ENCODE assay signal across 9 mouse cellular contexts in the genomic region with DNA sequence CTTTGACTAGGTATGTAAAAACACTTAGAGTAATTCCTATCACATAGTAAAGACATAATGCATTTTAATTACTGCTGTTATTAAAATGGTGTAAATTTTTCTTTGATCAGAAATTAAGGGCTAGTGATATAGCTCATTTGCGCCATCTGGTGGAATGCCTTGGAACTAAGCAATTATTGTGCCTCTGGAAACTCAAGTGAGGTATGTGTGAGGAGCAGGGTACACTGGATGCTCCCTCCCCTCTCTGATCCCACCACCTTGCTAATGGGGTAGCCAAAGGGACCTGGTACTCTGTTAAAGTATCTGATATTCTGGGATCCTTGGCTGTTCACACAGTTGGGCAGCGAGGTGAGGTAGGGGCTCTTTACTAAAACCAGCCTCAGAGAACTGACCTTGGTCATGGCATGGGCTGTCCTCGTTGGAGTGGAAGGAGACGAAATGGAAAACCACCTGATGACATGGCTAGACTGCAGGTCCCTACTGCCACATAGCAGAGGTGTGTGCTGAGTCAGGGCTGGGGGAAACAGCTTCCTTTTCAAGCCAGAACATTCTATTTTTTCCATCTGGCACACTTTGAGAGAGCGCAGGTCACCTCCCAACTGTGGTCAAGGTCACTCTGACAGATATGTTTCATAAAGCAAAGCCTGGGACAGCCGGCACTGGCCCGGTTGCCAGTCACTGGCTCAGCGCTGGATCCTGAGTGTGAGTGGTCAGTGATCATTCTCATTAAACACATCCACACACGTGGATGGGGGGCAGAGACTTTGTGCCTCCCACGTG. TPM values are rescaled to one million over a fixed set of nuclear protein-coding genes. Genes with fewer than 3 reads are reported as not detected.
DNase-seq lines count a peak whose midpoint lies in the region; ATAC-seq lines count a peak whose summit lies in the region.
"Had no signal": no experiment of that assay in that cellular context is flagged by ENCODE, and none has a peak within 500 bp of the region (broad histone marks: within the 10 kb centered on the region; RNA-seq: fewer than 3 reads in every experiment).

No protein-coding gene starts in this region.

- H3K4me3 ChIP-seq in neural tube, embryonic 15.5 days (replicated peaks): no peak overlapping the region
- H3K4me3 ChIP-seq: midbrain, embryonic 12.5 days had no signal

- H3K4me1 ChIP-seq in neural tube, embryonic 15.5 days: no peaks in the 10 kb centered on the region
- H3K4me1 ChIP-seq: midbrain, embryonic 12.5 days had no signal

- ATAC-seq in neural tube, embryonic 15.5 days (ENCODE audit: low FRiP score): no peak

- peak; percentile 39 for DNase-seq in neural tube, embryonic 10.5 days (ENCODE audit: extremely low spot score, low spot score)
- peak; percentile 29 for DNase-seq in adrenal gland, adult 2 months
- peak; percentile 61 for DNase-seq in embryo, embryonic 10 days (ENCODE audit: low spot score)
- peak; percentile 36 for DNase-seq in induced T-regulatory cell, adult 2 months (ENCODE audit: low read depth)
- peak; percentile 24 for DNase-seq in lung, postnatal 10 days
- DNase-seq in right cerebral cortex, postnatal 4 days: peak; percentile 82

- 74% methylated on average over 10 of the region's 10 CpGs for WGBS in neural tube, embryonic 15.5 days

- H3K27me3 ChIP-seq in neural tube, embryonic 15.5 days (replicated peaks): 0 out of 2 replicates have a peak, but pooled peaks cover 8% of the 10 kb centered on the region
- H3K27me3 ChIP-seq: midbrain, embryonic 12.5 days had no signal

- H3K4me2 ChIP-seq in neural tube, embryonic 15.5 days: no peak overlapping the region
- H3K4me2 ChIP-seq: midbrain, embryonic 12.5 days had no signal

- no peaks in the 10 kb centered on the region for H3K36me3 ChIP-seq in neural tube, embryonic 15.5 days
- H3K36me3 ChIP-seq: midbrain, embryonic 12.5 days had no signal

- H3K9me3 ChIP-seq in neural tube, embryonic 15.5 days (replicated peaks): no peaks in the 10 kb centered on the region
- H3K9me3 ChIP-seq: midbrain, embryonic 12.5 days had no signal

- H3K9ac ChIP-seq in neural tube, embryonic 15.5 days (replicated peaks): no peak overlapping the region
- H3K9ac ChIP-seq: midbrain, embryonic 12.5 days had no signal

- no peak overlapping the region for H3K27ac ChIP-seq in neural tube, embryonic 15.5 days (replicated peaks)
- H3K27ac ChIP-seq: midbrain, embryonic 12.5 days had no signal

RNA-seq across cellular contexts. Expression of a gene that starts 3.6 kb away (rescaled TPM):
- 0.08 TPM in 1 of 2 replicates, not detected in the other for polyA plus RNA-seq in neural tube, embryonic 15.5 days (2015; fragmentation: Nextera tagmentation; extraction: Ambion mirVana)
- 1 to 10 TPM; 2.9 to 4.4 TPM for total RNA-seq in adrenal gland, adult 2 months (2021)
- 0.82 and 1.2 TPM in 2 replicates for polyA plus RNA-seq in adrenal gland, adult 2 months (2012; rRNA removed)
- polyA plus RNA-seq: midbrain, embryonic 12.5 days had no signal

RNA-seq across cellular contexts. Expression of a gene that starts 7.6 kb away (rescaled TPM):
- polyA plus RNA-seq in neural tube, embryonic 15.5 days (2015; fragmentation: Nextera tagmentation; extraction: Ambion mirVana): 0.10 and 0.14 TPM in 2 replicates
- total RNA-seq in adrenal gland, adult 2 months (2021): not detected
- not detected in 2 replicates for polyA plus RNA-seq in adrenal gland, adult 2 months (2012; rRNA removed)
- total RNA-seq: heart, adult 18-20 months had no signal
- polyA plus RNA-seq: midbrain, embryonic 12.5 days had no signal

RNA-seq across cellular contexts. Expression of a gene that starts 36.6 kb away (rescaled TPM):
- not detected in 2 replicates for polyA plus RNA-seq in neural tube, embryonic 15.5 days (2015; fragmentation: Nextera tagmentation; extraction: Ambion mirVana)
- not detected for total RNA-seq in adrenal gland, adult 2 months (2021)
- not detected in 2 replicates for polyA plus RNA-seq in adrenal gland, adult 2 months (2012; rRNA removed)
- total RNA-seq: heart, adult 18-20 months had no signal
- polyA plus RNA-seq: midbrain, embryonic 12.5 days had no signal

RNA-seq across cellular contexts. Expression of a gene that starts 38.5 kb away (rescaled TPM):
- polyA plus RNA-seq in neural tube, embryonic 15.5 days (2015; fragmentation: Nextera tagmentation; extraction: Ambion mirVana): not detected in 2 replicates
- under 1 TPM in 1 of 2 experiments, not detected in 1; 0.48 TPM for total RNA-seq in adrenal gland, adult 2 months (2021)
- polyA plus RNA-seq in adrenal gland, adult 2 months (2012; rRNA removed): not detected in 2 replicates
- total RNA-seq: heart, adult 18-20 months had no signal
- polyA plus RNA-seq: midbrain, embryonic 12.5 days had no signal

RNA-seq across cellular contexts. Expression of a gene that starts 56.6 kb away (rescaled TPM):
- polyA plus RNA-seq in neural tube, embryonic 15.5 days (2015; fragmentation: Nextera tagmentation; extraction: Ambion mirVana): not detected in 2 replicates
- total RNA-seq in adrenal gland, adult 2 months (2021): not detected
- polyA plus RNA-seq in adrenal gland, adult 2 months (2012; rRNA removed): not detected in 2 replicates
- polyA plus RNA-seq: midbrain, embryonic 12.5 days had no signal

Comparison
In these comparisons a context has a peak if more than half of its experiments do, and no peak if none do; other contexts are left out.
1. DNase-seq: peak in every context shown above with its lines; median percentile 82 in right cerebral cortex, postnatal 4 days; 61 in embryo, embryonic 10 days; 39 in neural tube, embryonic 10.5 days; 36 in induced T-regulatory cell, adult 2 months; 29 in adrenal gland, adult 2 months; 24 in lung, postnatal 10 days.